Comparison of ENCODE assay signal across 8 mouse cellular contexts in genomic region chr12:76369978-76370830, GRCm38 (mm10). TPM values are rescaled to one million over a fixed set of nuclear protein-coding genes. Genes with fewer than 3 reads are reported as not detected.
DNase-seq lines count a peak whose midpoint lies in the region; ATAC-seq and TF ChIP-seq lines count a peak whose summit lies in the region.

Zbtb1 (plus strand) TSS chr12:76370266.

- ATAC-seq in activated CD4-positive, CD25-positive, alpha-beta regulatory T cell, adult 4 months, result peak; percentile 18
- ATAC-seq in inflammation-experienced regulatory T-cells, adult 6 months, result peak; percentile 24

- TF ChIP-seq CTCF in cortical plate, adult 2 months (IDR thresholded peaks at IDR 0.05; ENCODE audit: extremely low read depth, insufficient read depth, low read length), result no peak

- H3K4me1 ChIP-seq in cortical plate, adult 2 months (ENCODE audit: control insufficient read depth, insufficient read depth, low read length), result peaks cover 9% of the 10 kb centered on the region; the same call in 1 of the 2 replicates

- intact Hi-C loops in left cerebral cortex, postnatal 25 days (cut with DNase I), result loop anchor here (1.0 to 5.0 kb wide), 4 partner anchors 34 to 225 kb away; partner anchors contain the start of gene Hspa2

- H3K4me3 ChIP-seq in cortical plate, adult 2 months (ENCODE audit: insufficient read depth, low read length), result peak within 1 kb of the TSS; percentile 92

- DNase-seq in gastrocnemius, postnatal 10 days, result peak; percentile 79
- peak; percentile 84 to 85 for DNase-seq in left cerebral cortex, postnatal 25 days (ENCODE audit: low spot score in 2 of 2)
- peak; percentile 82 for DNase-seq in mesoderm, embryonic 11.5 days (ENCODE audit: low read depth, low spot score)
- DNase-seq in right cerebral cortex, postnatal 36 days (ENCODE audit: low spot score in 2 of 2), result peak; percentile 79 to 81
- DNase-seq in urinary bladder, postnatal 4 days (ENCODE audit: low spot score in 2 of 2), result peak; percentile 78 to 84

- H3K27ac ChIP-seq in cortical plate, adult 2 months (ENCODE audit: insufficient read depth, low read length), result peak within 1 kb of the TSS; percentile 100

- TF ChIP-seq POLR2A in cortical plate, adult 2 months (IDR thresholded peaks at IDR 0.05; ENCODE audit: extremely low read depth, insufficient read depth, low read length), result peak; percentile 49

RNA-seq across cellular contexts. Expression of gene Zbtb1, which starts in this region (rescaled TPM):
- polyA plus RNA-seq in activated CD4-positive, CD25-positive, alpha-beta regulatory T cell, adult 4 months (2017; shearing (Covaris generic)), result 10 to 100 TPM; 25.6 to 26.1 TPM
- 3.5 and 3.7 TPM in 2 replicates for polyA plus RNA-seq in cortical plate, adult 2 months (2012; rRNA removed)
- total RNA-seq in gastrocnemius, postnatal 10 days (2021), result 1 to 10 TPM; 5.1 to 7.0 TPM
- polyA plus RNA-seq in inflammation-experienced regulatory T-cells, adult 6 months (2017; shearing (Covaris generic)), result 10 to 100 TPM; 20.2 to 26.2 (median 25.2) TPM
- 1 to 10 TPM; 5.3 to 5.4 TPM for total RNA-seq in left cerebral cortex, postnatal 25 days (2021)

Comparison
In these comparisons a context has a peak if more than half of its experiments do, and no peak if none do; other contexts are left out.
1. Peak in every context shown above with its lines: DNase-seq, ATAC-seq, H3K4me3 ChIP-seq and H3K27ac ChIP-seq.